Mouse (Mus musculus) CH12.LX (cell line): ENCODE measurements around the gene Slc39a3.

Experiments used
- BHLHE40 ChIP-seq: IDR thresholded peaks from 2 replicates; pipeline ENCODE4 v1.6.1; 2011; ENCODE audit warnings: mild to moderate bottlenecking, low read depth, low read length, improper control_type of control experiment
- CTCF ChIP-seq, 2 experiments: IDR thresholded peaks in 1 of 2; conservative IDR thresholded peaks in 1 of 2; 2 replicates each; pipeline ENCODE4 v1.5.1; 2011 to 2012; ENCODE audit warnings: low read depth in 2 of 2, low read length in 2 of 2, improper control_type of control experiment in 1 of 2, inconsistent platforms in 1 of 2, mild to moderate bottlenecking in 1 of 2, moderate library complexity in 1 of 2
- EP300 ChIP-seq: IDR thresholded peaks from 2 replicates; pipeline ENCODE4 v1.6.1; 2011; ENCODE audit warnings: low read length, improper control_type of control experiment
- JUND ChIP-seq: conservative IDR thresholded peaks from 2 replicates; pipeline ENCODE4 v1.6.1; 2011; ENCODE audit warnings: low read depth, low read length, improper control_type of control experiment
- POLR2A ChIP-seq: IDR thresholded peaks from 2 replicates; pipeline ENCODE4 v1.6.1; 2011; ENCODE audit warnings: low read depth, mild to moderate bottlenecking, improper control_type of control experiment, low read length
- TCF12 ChIP-seq: IDR thresholded peaks from 2 replicates; pipeline ENCODE4 v1.6.1; 2014; ENCODE audit warnings: low read depth, mild to moderate bottlenecking, inconsistent platforms, low read length, improper control_type of control experiment
- USF2 ChIP-seq: conservative IDR thresholded peaks from 2 replicates; pipeline ENCODE4 v1.6.1; 2011; ENCODE audit warnings: low read depth, low read length, improper control_type of control experiment
- ZKSCAN1 ChIP-seq: IDR thresholded peaks from 2 replicates; pipeline ENCODE4 v1.6.1; 2012; ENCODE audit warnings: low read depth, inconsistent platforms, low read length, improper control_type of control experiment, borderline replicate concordance

DNA sequence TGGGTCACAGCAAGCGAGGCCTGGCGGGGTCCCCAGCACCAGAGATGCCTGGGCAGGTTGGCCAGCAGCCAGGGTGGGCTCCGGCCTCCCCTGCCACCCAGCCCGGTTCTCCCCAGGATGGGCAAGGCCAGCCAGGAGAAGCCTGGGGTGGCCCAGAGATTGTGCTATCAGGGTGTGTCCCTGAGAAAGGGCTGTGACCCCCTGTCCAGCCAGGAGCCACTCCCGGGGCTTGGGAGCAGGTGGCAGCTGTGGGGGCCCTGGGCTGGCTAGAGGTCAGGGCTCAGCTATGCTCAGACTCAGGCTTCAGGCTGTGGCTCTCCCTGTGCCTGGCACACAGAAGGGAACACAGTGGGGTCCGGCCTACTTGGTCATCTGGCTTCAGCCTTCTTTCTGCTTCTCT, 17.5 kb downstream of the Slc39a3 start:
- TF ChIP-seq POLR2A (no peak), USF2 (no peak), ZKSCAN1 (no peak), TCF12 (no peak), CTCF (conservative IDR thresholded peaks at IDR 0.05 in 1 of 2, IDR thresholded peaks at IDR 0.05 in 1 of 2; ENCODE audit: low read depth in 2 of 2, low read length in 2 of 2) (no peak), JUND (no peak), EP300 (no peak), BHLHE40 (no peak)
